Mouse (Mus musculus) heart, embryonic 11.5 days (tissue): Measurements from ENCODE around the gene Gm29866. TPM values are rescaled to one million over a fixed set of nuclear protein-coding genes. Genes with fewer than 3 reads are reported as not detected.
"Not testable (repeated sequence)": the region's sequence is repeated elsewhere in the genome, so short reads cannot be mapped to it uniquely, and the experiment has no call there.

Experiments used
- ATAC-seq: fragments of 200-750 bp; cut with Nextera tagmentation; replicated peaks from 2 replicates; pipeline ENCODE4 v1.8.0; 2017; ENCODE audit warnings: moderate library complexity; ENCODE audit not compliant: insufficient number of reproducible peaks, low FRiP score, low TSS enrichment
- H3K27ac ChIP-seq: fragments of 300-500 bp; sonication (generic); 2 replicates; pipeline ENCODE4 v1.5.1; 2014; ENCODE audit warnings: mild to moderate bottlenecking, low read depth, low read length
- H3K27me3 ChIP-seq: fragments of 300-500 bp; sonication (generic); 2 replicates; pipeline ENCODE4 v1.6.1; 2014; ENCODE audit warnings: mild to moderate bottlenecking, low read length, mixed read lengths; ENCODE audit not compliant: control insufficient read depth, insufficient read depth
- H3K36me3 ChIP-seq: fragments of 300-500 bp; sonication (generic); 2 replicates; pipeline ENCODE4 v1.6.1; 2014; ENCODE audit warnings: mild to moderate bottlenecking, low read length, moderate library complexity, mixed read lengths; ENCODE audit not compliant: control insufficient read depth, insufficient read depth
- H3K4me1 ChIP-seq: fragments of 300-500 bp; sonication (generic); 2 replicates; pipeline ENCODE4 v1.6.1; 2014; ENCODE audit warnings: low read length; ENCODE audit not compliant: control insufficient read depth, insufficient read depth
- H3K4me2 ChIP-seq: fragments of 300-500 bp; sonication (generic); 2 replicates; pipeline ENCODE4 v1.6.1; 2014; ENCODE audit warnings: mild to moderate bottlenecking, moderate library complexity
- H3K4me3 ChIP-seq: fragments of 300-500 bp; sonication (generic); 2 replicates; pipeline ENCODE4 v1.5.1; 2014; ENCODE audit warnings: low read depth, low read length
- H3K9ac ChIP-seq: fragments of 300-500 bp; sonication (generic); 2 replicates; pipeline ENCODE4 v1.6.1; 2014; ENCODE audit warnings: mild to moderate bottlenecking, low read depth, low read length, moderate library complexity
- H3K9me3 ChIP-seq: fragments of 300-500 bp; sonication (generic); replicated peaks from 2 replicates; pipeline ENCODE4 v1.6.1; 2016; ENCODE audit warnings: low read length; ENCODE audit not compliant: control insufficient read depth
- WGBS: fragments of 180-500 bp; shearing (Covaris S2); extraction: QIAGEN DNeasy Blood & Tissue Kit; methylation state at CpG from one replicate; pipeline ENCODE4 v1.1.7; 2014; ENCODE audit not compliant: insufficient replicate concordance; 5-methylcytosine and 5-hydroxymethylcytosine counted together
- polyA plus RNA-seq: library from polyadenylated mRNA; unstranded; fragments of >200 nt; fragmentation: Nextera tagmentation; extraction: Ambion mirVana; gene quantifications from 2 replicates; pipeline ENCODE4 v1.2.1, GENCODE M21; 2014

Gm29866 gene
- not detected in 2 replicates for polyA plus RNA-seq

DNA sequence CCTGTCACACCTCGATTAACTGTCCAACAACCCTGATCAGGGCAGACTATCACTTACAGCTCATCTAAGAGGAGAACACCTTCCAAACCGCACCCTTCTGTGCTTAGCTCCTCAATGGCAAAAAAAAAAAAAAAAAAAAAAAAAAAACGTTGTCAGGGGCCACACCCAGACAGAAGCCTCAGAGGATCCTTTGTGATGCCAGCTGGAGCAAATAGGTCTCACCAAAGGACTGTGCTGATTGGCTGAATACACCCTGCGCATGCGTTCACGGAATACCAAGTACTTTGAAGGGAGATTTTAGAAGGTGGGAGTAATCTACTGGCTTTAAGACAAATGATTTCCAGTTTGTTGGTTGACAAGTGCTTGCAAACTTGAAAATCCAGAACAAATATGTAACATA lies at the start of gene Gm29866:
Gene Gm29866 (minus strand): TSS at position 101 of the 400 bp plus-strand sequence.
- not testable (repeated sequence) for H3K4me3 ChIP-seq, H3K9ac ChIP-seq

More for the DNA sequence above, at the start of gene Gm29866:
- ATAC-seq, H3K9me3 ChIP-seq, H3K36me3 ChIP-seq, H3K27ac ChIP-seq, H3K4me1 ChIP-seq, H3K4me2 ChIP-seq, H3K27me3 ChIP-seq: not testable (repeated sequence)
- WGBS = no CpG with 5 or more reads among the region's 6 CpGs

Other genes starting within 250 kb of the Gm29866 start
- not detected in 2 replicates for gene Gm20909, start 170.9 kb upstream of the Gm29866 start, polyA plus RNA-seq
- not detected in 2 replicates for gene Gm20865, start 247.9 kb upstream of the Gm29866 start, polyA plus RNA-seq